Mouse (Mus musculus): ENCODE results near the gene Tbl1xr1. TPM values are rescaled to one million over a fixed set of nuclear protein-coding genes. Genes with fewer than 3 reads are reported as not detected.

Tbl1xr1 gene
- polyA plus RNA-seq, 1 experiment from 2014 or later = 9.8 TPM

DNA sequence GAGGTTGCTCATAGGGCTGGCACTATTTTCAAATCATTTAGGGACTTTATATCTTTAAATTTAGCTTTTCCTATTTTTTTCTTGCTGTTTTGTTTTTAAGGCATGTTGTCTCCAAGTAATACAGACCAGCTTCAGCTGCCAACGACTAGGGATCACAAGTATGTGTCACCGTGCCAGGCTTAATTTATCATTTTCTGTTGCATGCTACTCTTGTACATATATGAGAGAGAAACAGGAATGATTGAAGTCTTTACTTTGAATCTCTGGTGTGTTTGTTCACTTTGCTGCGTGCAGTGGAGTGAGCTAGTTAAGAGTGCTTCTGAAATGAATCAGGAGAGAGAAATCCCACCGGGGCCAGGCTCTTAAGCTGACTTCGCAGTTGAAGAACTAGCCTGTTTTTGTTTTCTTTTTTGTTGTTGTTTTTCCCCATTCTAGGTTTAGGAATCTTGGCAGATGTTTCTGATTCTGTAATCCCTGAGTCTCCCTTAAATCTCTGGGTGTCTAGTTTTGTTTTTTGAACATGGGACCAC, 27.6 kb downstream of the Tbl1xr1 start:
- no peak overlapping the region for H3K4me2 ChIP-seq (ENCODE audit: low read depth, low read length)
- DNase-seq (no peak), ATAC-seq (no peak)
- H3K27me3 ChIP-seq (ENCODE audit: insufficient read depth, low read length) = no peaks in the 10 kb centered on the region
- H3K4me3 ChIP-seq (ENCODE audit: low read depth, low read length) = no peak overlapping the region
- WGBS (ENCODE audit: insufficient replicate concordance) = 75% methylated on average over 5 of the region's 5 CpGs
- H3K27ac ChIP-seq (ENCODE audit: low read depth) = no peak overlapping the region
- H3K9me3 ChIP-seq (ENCODE audit: low read length) = no peaks in the 10 kb centered on the region
- peaks cover 4% of the 10 kb centered on the region; the same call in 1 of the 2 replicates for H3K4me1 ChIP-seq (ENCODE audit: insufficient read depth)
- 0 out of 2 replicates have a peak, but pooled peaks cover 3% of the 10 kb centered on the region for H3K36me3 ChIP-seq (replicated peaks; ENCODE audit: insufficient read depth, low read length)
- TF ChIP-seq EP300 (IDR thresholded peaks at IDR 0.05; ENCODE audit: low read depth) (no peak), CTCF (IDR thresholded peaks at IDR 0.05; ENCODE audit: low read depth) (no peak)
- no peak overlapping the region for H3K9ac ChIP-seq (replicated peaks)

DNA sequence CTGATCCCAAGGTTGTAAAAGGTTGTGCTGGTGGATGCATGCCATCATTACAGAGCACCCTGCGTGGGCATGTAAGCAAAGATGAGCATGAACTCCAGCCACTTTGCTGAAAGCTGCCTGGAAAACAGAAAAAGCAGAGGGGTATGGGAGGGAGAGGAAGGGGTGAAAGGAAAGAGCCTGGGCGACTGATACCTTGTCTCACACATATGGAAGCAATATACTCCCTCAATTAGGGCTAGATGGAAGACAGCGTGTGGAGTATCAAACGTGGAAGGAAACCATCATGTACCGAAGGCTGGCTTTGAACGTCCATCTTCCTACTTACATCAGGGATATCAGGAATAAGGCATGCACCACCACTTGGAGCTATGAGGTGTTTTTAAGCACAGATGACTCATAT, 29.0 kb downstream of the Tbl1xr1 start:
- Histone ChIP-seq H3K9me3 (ENCODE audit: low read length) (no peaks in the 10 kb centered on the region), H3K9ac (replicated peaks) (no peak overlapping the region), H3K27me3 (ENCODE audit: insufficient read depth, low read length) (no peaks in the 10 kb centered on the region), H3K27ac (ENCODE audit: low read depth) (no peak overlapping the region), H3K4me2 (ENCODE audit: low read depth, low read length) (no peak overlapping the region), H3K4me1 (ENCODE audit: insufficient read depth) (no peaks in the 10 kb centered on the region; the same call in 1 of the 2 replicates), H3K4me3 (ENCODE audit: low read depth, low read length) (no peak overlapping the region), H3K36me3 (replicated peaks; ENCODE audit: insufficient read depth, low read length) (0 out of 2 replicates have a peak, but pooled peaks cover 3% of the 10 kb centered on the region)
- TF ChIP-seq EP300 (IDR thresholded peaks at IDR 0.05; ENCODE audit: low read depth) (no peak), CTCF (IDR thresholded peaks at IDR 0.05; ENCODE audit: low read depth) (no peak)
- WGBS (ENCODE audit: insufficient replicate concordance) = 76% methylated on average over 6 of the region's 6 CpGs
- DNase-seq (no peak), ATAC-seq (no peak)

GRCm38 (mm10) chr3:22108013-22108412, 31.6 kb downstream of the Tbl1xr1 start:
- no peak overlapping the region for H3K27ac ChIP-seq (ENCODE audit: low read depth)
- TF ChIP-seq EP300 (IDR thresholded peaks at IDR 0.05; ENCODE audit: low read depth) (no peak), CTCF (IDR thresholded peaks at IDR 0.05; ENCODE audit: low read depth) (no peak)
- no peak overlapping the region for H3K4me2 ChIP-seq (ENCODE audit: low read depth, low read length)
- ATAC-seq (no peak), DNase-seq (no peak)
- H3K9me3 ChIP-seq (ENCODE audit: low read length) = no peaks in the 10 kb centered on the region
- no peaks in the 10 kb centered on the region for H3K4me1 ChIP-seq (ENCODE audit: insufficient read depth)
- 0 out of 2 replicates have a peak, but pooled peaks cover 3% of the 10 kb centered on the region for H3K36me3 ChIP-seq (replicated peaks; ENCODE audit: insufficient read depth, low read length)
- no peaks in the 10 kb centered on the region for H3K27me3 ChIP-seq (ENCODE audit: insufficient read depth, low read length)
- H3K4me3 ChIP-seq (ENCODE audit: low read depth, low read length) = no peak overlapping the region
- H3K9ac ChIP-seq (replicated peaks) = no peak overlapping the region

DNA sequence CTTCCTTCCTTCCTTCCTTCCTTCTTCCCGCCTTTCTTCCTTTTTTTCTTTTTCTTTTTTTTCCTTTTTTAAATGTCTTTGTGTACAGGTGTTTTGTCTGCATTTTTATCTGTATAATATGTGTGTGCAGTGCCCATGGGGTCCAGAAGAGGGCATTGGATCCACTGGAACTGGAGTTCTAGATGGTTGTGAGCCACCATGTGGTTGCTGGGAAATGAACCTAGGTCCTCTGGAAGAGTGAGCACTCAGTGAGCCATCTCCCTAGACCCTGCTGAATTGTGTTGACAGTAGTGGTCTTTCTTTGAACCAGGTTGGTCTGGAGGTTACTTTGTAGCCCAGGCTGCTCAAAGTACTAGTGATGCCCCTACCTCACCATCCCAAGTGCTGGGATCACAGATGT, 33.2 kb downstream of the Tbl1xr1 start:
- H3K9me3 ChIP-seq (ENCODE audit: low read length) = no peaks in the 10 kb centered on the region
- DNase-seq (no peak), ATAC-seq (no peak)
- H3K4me1 ChIP-seq (ENCODE audit: insufficient read depth) = peaks cover under 1% of the 10 kb centered on the region; the same call in 1 of the 2 replicates
- no peak overlapping the region for H3K27ac ChIP-seq (ENCODE audit: low read depth)
- no peak overlapping the region for H3K9ac ChIP-seq (replicated peaks)
- no peaks in the 10 kb centered on the region for H3K27me3 ChIP-seq (ENCODE audit: insufficient read depth, low read length)
- TF ChIP-seq CTCF (IDR thresholded peaks at IDR 0.05; ENCODE audit: low read depth) (peak; percentile 25; the same call in 1 of the 2 replicates), EP300 (IDR thresholded peaks at IDR 0.05; ENCODE audit: low read depth) (no peak)
- no peak overlapping the region for H3K4me3 ChIP-seq (ENCODE audit: low read depth, low read length)
- H3K4me2 ChIP-seq (ENCODE audit: low read depth, low read length) = no peak overlapping the region
- 0 out of 2 replicates have a peak, but pooled peaks cover 3% of the 10 kb centered on the region for H3K36me3 ChIP-seq (replicated peaks; ENCODE audit: insufficient read depth, low read length)
- 86% methylated on average over 1 of the region's 1 CpGs for WGBS (ENCODE audit: insufficient replicate concordance)

DNA sequence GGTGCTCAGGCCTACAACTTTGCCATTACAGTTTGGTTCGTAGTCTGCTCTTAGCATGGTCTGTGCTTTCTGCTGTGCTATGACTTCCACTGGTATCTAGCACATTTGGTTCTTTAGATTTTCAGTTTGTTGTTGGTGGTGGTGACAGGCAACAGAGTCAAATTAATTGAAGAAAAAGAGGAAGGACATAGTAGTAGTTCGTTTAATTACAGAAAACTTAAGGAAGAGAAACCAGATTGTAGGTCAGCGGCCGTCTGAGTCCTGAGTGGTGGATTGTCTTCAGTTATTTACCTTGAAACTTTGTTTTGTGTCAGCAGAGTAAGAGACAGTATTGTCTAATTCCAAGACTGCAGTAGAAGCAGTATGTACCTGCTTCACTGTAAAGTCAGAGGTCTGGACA, 37.3 kb downstream of the Tbl1xr1 start:
- H3K36me3 ChIP-seq (replicated peaks; ENCODE audit: insufficient read depth, low read length) = no peaks in the 10 kb centered on the region; the same call in 1 of the 2 replicates
- DNase-seq (no peak), ATAC-seq (no peak)
- no peaks in the 10 kb centered on the region for H3K27me3 ChIP-seq (ENCODE audit: insufficient read depth, low read length)
- peaks cover 6% of the 10 kb centered on the region; the same call in 1 of the 2 replicates for H3K4me1 ChIP-seq (ENCODE audit: insufficient read depth)
- H3K4me2 ChIP-seq (ENCODE audit: low read depth, low read length) = no peak overlapping the region
- no peaks in the 10 kb centered on the region for H3K9me3 ChIP-seq (ENCODE audit: low read length)
- no peak for TF ChIP-seq EP300 (IDR thresholded peaks at IDR 0.05; ENCODE audit: low read depth)
- no peak for TF ChIP-seq CTCF (IDR thresholded peaks at IDR 0.05; ENCODE audit: low read depth)
- no peak overlapping the region for H3K4me3 ChIP-seq (ENCODE audit: low read depth, low read length)
- WGBS (ENCODE audit: insufficient replicate concordance) = 71% methylated on average over 4 of the region's 4 CpGs
- no peak overlapping the region for H3K27ac ChIP-seq (ENCODE audit: low read depth)
- no peak overlapping the region for H3K9ac ChIP-seq (replicated peaks)

- H3K36me3 ChIP-seq (replicated peaks; ENCODE audit: insufficient read depth, low read length) = no peaks in the 10 kb centered on the region; the same call in 1 of the 2 replicates
- TF ChIP-seq EP300 (IDR thresholded peaks at IDR 0.05; ENCODE audit: low read depth) = no peak
- TF ChIP-seq CTCF (IDR thresholded peaks at IDR 0.05; ENCODE audit: low read depth) = no peak
- WGBS (ENCODE audit: insufficient replicate concordance) = 20% methylated on average over 2 of the region's 2 CpGs
- H3K9me3 ChIP-seq (ENCODE audit: low read length) = no peaks in the 10 kb centered on the region
- no peaks in the 10 kb centered on the region for H3K27me3 ChIP-seq (ENCODE audit: insufficient read depth, low read length)
- H3K4me3 ChIP-seq (ENCODE audit: low read depth, low read length) = no peak overlapping the region
- DNase-seq = peak; percentile 33
- no peak overlapping the region for H3K9ac ChIP-seq (replicated peaks)
- no peak overlapping the region for H3K4me2 ChIP-seq (ENCODE audit: low read depth, low read length)
- H3K27ac ChIP-seq (ENCODE audit: low read depth) = peak overlapping the region; percentile 26; the same call in 1 of the 2 replicates
- peaks cover 6% of the 10 kb centered on the region; the same call in 1 of the 2 replicates for H3K4me1 ChIP-seq (ENCODE audit: insufficient read depth)
- peak; percentile 84 for ATAC-seq
Observed at GRCm38 (mm10) chr3:22115221-22115620, 38.8 kb downstream of the Tbl1xr1 start.

All from liver, postnatal 0 days (tissue).